Mouse (Mus musculus) granulocyte monocyte progenitor cell, adult 5-6 weeks (primary cell): Measurements from ENCODE around the gene Itgbl1. TPM values are rescaled to one million over a fixed set of nuclear protein-coding genes. Genes with fewer than 3 reads are reported as not detected.
A peak's percentile ranks its signal among the peaks of the same experiment; 100 is the strongest.
"Not testable (repeated sequence)": the region's sequence is repeated elsewhere in the genome, so short reads cannot be mapped to it uniquely, and the experiment has no call there.

Experiments
- ATAC-seq: replicated peaks from 2 replicates; pipeline ENCODE4 v1.8.0; 2016; ENCODE audit warnings: mild to moderate bottlenecking, moderate TSS enrichment, inconsistent platforms; ENCODE audit not compliant: poor library complexity, severe bottlenecking
- total RNA-seq, 2 experiments: library from RNA; stranded (forward) in 1 of 2; stranded (reverse) in 1 of 2; fragments of 200-712, 200-1000 nt in 1 of 2; fragments of >200 nt in 1 of 2; fragmentation: Nextera tagmentation in 1 of 2; gene quantifications; 2 replicates each; pipeline ENCODE4 v1.2.3; 2014 to 2017

Itgbl1 gene
- total RNA-seq (2014; fragmentation: Nextera tagmentation) (not detected in 2 replicates), total RNA-seq (2017) (not detected in 2 replicates)

DNA sequence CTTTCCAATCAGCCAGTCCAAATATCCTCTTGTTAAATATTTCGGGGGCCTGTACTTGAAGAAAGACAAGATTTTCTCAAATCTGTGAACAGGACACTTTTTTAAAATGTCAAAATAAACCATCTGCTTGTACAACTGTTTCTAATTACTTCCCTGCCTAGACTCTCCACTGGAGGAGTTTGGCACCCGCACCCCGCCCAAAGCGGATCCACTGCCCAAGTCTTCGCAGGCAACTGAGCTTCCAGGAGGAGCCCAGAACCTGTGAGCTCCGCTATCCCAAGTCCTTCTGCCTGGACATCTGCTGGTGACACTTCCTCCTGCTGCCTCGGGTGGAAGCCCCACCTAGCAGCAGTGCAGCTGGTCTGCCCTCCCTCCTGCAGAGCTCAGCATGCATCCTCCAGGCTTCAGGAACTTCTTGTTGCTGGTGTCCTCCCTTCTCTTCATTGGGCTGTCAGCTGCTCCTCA, at the start of gene Itgbl1:
Gene Itgbl1, plus strand, starts transcription at position 51 of the 465 bp plus-strand sequence.
- ATAC-seq: no peak

DNA sequence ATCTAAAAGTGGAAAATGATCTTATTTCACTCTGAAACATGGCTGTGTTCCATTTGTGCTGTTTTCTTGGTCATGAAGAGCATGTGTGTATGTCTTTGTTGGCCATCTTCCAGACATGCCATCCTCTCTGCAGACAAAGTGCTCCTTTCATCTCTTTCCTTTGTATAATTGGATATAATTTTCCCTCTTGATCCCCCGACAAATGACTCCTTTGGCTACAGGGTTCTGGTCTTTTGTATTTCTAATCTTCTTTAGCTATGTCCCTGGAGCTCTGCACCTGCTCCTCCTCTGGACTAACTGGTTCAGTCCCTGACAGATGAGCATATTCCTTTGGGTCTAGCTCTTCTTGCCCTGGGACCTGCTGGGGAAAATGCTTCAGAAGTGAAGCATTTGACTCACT, 36.8 kb upstream of the Itgbl1 start:
- ATAC-seq: no peak

DNA sequence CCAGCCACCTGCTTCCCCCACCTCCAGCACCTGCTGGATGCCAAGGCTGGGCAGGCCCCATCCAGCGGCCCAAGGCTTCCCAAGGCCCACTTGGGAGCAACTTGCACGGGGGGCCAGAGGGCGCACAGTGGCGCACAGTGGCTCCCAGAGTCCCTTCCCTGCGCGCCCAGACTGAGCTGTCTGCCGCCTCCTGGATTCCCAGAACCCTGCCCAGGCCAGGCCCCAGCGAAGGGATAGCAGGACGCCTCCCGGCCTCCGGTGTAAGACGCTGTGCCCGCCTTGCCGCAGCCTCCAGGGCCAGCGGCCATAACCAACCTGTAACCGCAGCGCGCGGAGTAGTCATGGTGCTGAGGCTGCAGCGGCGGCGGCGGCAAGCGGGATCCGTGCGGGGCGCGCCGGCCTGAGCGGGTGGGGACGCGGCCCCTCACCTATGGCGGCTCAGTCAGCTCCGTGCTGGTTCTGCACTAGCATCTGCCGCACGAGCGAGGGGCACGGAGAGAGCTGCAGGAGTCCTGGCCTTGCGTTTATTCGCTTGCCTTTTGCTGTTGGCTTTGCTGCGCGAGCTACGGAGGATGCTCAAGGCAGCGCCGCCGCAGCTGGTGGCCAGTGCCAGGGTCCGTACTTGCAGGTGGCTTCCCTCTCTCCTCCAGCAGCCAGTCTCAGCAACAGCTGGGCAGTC, 33.1 kb upstream of the Itgbl1 start, which contains the start of gene Nalcn:
Gene Nalcn, minus strand, starts transcription at position 644 of the 679 bp plus-strand sequence.
- peak; percentile 40 for ATAC-seq

DNA sequence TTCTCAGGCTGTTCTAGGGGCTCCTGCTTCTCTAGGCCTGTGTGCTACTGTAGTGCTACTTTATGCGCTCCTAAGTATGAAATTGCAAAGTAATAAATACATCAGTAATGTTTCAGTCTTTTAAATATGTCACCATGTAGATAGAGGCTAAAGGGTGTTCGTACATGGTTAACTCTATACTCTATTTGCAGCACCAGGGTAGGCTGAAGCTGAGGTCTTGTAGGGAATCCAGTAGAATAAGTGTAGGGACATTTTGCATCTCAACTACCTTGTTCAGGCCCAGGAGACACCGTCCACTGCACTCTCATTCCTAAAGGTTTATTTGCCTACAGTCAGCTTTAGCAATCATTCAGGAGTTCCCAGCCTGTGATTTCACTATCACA, 32.6 kb upstream of the Itgbl1 start:
- ATAC-seq: no peak

DNA sequence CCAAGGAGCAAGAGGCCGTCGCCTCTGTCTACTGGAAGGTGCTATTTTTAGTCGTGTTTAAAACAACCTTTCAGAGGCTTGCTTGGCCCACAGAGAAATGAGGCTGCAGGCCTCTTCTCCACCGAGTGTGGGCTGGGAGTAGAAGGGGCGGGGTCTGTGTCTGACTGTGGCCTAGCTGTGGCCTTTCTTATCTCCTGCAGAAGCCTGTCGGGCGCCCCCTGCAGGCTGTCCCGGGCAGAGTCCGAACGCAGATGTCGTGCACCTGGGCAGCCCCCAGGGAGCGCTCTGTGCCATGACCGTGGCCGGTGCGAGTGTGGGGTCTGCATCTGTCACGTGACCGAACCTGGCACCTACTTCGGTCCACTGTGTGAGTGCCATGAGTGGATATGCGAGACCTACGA, 1.3 kb downstream of the Itgbl1 start:
- ATAC-seq: no peak

DNA sequence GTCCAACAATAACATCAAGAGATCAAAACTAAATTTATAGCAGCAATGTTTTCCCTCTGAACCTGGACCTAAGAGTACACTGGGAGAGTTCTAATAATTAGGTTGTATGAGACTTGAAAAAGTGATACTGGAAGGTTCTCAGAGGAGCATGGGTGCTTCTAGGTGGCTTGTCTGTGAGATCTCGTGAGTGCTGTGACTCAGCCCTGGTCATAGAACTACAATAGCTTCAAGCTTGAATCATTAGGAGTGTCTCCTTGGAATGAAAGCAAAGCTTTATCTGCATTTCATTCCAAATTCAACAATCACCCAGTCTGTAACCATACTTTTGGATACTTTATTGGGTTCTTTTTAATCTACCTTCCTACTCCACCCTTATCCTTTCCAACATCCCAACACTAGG, 2.6 kb downstream of the Itgbl1 start:
- no peak for ATAC-seq

DNA sequence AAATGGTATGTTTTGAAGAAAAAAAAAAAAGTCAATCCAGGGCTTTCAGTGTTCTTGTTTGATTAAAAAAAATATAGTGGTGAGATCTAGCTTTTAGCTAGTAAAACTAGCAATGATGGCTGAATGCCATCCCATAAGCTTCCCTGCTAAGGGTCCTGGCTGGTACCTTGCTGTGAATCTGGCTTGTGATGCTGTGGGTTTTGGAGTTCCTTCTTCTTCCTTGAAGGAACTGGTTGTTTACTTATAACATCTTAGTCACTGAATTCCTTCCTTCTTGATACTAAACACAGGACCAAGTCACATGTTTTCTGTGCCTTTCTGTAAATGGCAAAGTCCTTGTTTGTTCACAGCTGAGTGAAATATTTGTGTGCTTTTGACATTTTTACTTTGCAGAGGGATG, 3.4 kb downstream of the Itgbl1 start:
- ATAC-seq: no peak

DNA sequence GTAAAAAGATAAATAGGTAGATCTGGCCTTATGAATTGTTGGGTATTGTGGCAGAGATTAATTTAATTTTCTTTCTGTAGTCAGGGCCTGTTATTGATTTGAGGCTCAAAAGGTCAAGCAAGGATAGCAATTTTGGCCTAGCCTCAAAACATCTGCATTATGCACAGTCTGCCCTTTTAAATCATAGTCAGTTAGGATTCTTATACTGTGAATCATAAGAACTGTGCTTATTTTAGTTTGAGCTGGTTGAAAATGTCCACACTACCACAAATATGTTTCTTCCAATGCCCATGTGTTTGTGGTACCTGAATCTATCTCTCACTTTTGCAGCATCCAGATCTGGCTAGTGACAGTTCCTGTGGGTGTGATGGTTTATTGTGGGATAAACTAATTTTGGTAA, 4.7 kb downstream of the Itgbl1 start:
- ATAC-seq: no peak

DNA sequence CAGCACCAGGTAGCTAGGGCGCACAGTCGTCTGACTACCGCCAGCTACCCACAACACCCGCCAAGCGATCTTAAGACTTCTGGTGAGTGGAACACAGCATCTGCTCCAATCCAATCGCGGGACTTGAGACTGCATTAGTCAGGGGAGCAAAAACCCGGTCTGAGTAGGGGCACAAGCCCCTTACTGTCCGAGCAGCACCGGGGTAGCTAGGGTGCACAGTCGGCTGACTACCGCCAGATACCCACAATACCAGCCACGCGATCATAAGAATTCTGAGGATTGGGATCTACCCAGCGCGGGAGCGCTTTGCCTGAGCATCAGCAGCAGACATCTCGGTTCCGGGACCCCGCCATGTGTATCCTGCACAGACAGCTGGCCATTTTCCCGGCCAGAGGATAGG, 11.3 kb downstream of the Itgbl1 start:
- not testable (repeated sequence) for ATAC-seq

DNA sequence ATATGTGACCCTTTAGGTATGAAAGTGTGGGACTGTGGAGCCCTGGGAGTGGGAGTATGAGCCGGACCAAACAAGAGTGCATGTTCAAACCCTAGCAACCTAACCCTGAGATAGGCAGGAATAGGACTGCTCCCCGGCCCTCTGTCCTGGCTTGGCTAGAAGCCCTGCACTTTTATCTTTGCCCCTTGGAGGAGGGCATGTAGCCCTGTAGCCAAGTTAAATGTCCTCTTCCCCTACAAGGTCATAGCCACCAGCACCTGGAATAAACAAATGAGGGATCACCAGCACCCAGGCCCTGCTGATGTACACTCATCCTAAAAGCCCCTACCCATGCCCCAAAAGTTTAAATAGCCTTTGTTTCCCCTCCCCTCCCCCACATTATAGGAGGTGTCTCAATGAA, 18.3 kb downstream of the Itgbl1 start:
- no peak for ATAC-seq

DNA sequence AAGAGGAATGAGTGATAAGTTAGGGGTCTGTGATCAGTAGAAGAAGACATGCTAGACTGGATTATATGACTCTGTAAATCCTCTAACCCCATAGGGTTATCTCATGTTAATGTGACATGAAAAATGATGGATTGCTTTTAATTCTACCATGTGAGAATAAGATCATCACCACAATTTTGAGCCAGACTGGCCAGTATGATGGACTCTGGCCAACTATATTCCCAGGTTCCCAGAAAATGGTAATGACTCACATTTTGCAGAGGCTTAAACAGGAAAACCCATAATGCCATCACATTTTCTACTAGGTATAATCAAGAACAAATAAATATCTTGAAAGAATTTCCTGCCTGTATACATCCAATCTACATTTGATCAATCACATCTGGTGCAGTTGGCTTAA, 55.0 kb downstream of the Itgbl1 start:
- ATAC-seq: no peak

DNA sequence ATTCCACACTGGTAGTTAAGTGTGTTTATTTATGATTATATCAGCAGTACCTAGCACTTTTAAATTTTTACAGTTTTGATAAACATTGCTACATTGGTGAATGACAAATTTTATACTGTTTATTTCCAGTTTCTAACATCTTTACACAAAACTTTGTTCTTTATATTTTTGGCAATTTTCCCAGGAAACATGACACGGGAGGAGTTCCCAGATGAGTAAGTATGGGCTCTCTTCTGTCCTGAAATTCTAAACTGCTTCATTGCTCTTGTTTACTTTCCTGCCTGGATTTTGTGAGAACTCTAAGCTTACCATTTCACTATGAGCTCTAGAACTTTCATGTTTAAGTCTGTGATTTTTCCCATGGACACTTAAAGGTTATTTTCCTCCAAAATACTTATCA, 82.3 kb downstream of the Itgbl1 start:
- ATAC-seq: no peak

DNA sequence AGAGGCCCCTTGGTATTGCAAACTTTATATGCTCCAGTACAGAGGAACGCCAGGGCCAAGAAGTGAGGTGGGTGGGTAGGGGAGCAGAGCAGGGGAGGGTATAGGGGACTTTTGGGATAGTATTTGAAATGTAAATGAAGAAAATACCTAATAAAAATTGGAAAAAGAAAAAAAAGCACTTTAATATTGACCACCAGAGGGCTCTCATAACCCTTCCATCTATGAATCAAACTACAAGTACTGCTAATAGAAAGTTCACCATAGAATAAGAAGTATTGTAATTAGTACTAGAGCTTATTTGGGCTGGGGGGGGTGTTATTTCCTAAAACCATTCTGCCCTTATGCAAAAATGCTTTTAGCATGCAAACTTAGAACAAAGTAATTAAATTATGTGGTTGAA, 91.2 kb downstream of the Itgbl1 start:
- ATAC-seq: no peak

DNA sequence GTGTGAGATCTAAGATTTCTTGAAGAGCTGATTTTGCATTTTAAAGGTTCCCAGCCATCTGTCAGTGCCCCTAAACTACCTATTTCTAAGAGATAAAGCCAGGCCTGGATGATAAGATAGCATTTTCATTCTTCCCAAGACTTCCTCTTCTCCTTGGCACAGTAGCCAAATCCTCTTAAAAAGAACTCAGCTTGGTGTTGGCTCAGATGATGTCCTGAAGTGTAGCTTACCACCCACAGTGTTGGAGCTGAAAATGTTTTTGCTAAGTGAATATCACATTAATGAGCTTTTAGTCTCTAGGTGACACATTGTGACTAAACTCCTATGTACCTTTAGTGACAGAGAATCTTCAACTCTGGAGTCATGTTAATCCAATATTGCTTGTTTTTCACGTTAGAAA, 99.8 kb downstream of the Itgbl1 start:
- ATAC-seq: no peak

DNA sequence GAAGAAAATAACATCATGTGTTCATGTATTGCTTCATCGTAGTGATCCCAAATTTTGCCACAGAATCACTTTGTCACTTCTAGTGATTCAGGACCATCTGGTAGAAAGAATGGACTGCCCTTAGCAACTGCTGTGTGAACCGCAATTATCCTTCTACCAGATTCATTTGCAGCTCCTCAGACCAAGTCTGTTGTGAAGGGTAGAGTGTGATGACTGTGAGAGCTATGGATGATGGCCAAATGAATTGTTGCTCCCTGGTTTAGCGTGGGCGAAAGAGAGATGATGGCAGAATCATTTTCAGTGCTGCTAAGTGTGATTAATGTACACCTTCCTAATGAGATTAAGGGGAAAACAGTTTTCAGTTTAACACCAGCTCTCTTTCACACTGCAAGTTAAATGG, 100.3 kb downstream of the Itgbl1 start:
- no peak for ATAC-seq

DNA sequence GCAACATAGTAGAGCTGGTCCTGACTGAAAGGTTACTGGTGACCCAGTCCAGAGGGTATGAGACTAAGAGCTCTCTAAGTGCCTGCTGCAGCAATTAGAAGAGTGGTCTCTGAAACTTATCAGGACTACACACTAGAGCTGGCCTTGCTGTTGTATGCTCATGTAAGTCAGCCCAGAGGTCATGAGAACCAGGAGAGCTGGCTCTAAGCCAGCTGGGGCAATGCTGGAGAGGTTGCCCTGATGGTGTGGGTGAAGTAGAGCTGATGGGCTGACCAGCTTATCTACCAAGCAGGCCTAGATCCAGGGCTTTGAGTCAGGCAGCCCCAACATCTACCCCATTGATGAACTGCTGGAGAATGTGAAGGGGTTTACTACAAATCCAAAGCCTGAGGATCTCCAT, 142.0 kb downstream of the Itgbl1 start:
- no peak for ATAC-seq

DNA sequence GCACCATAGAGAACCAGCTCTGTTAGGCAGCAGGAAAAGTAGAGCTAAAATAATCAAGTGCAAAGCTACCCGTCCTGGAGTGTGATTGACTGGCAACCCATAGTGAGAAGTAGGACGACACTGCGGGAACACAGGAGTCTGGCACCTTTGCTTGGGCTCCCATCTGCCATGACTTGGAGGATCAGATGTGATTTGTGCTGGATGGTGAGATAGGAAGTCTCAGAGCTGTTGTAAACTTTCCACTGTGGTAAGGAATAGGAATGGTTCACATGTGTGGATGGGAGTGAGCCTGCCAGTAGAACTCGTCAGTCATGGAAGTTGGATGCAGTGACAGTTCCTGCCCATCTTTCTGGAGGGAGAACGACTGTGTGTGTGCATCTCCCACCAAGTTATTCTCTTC, 177.9 kb downstream of the Itgbl1 start:
- ATAC-seq: no peak

DNA sequence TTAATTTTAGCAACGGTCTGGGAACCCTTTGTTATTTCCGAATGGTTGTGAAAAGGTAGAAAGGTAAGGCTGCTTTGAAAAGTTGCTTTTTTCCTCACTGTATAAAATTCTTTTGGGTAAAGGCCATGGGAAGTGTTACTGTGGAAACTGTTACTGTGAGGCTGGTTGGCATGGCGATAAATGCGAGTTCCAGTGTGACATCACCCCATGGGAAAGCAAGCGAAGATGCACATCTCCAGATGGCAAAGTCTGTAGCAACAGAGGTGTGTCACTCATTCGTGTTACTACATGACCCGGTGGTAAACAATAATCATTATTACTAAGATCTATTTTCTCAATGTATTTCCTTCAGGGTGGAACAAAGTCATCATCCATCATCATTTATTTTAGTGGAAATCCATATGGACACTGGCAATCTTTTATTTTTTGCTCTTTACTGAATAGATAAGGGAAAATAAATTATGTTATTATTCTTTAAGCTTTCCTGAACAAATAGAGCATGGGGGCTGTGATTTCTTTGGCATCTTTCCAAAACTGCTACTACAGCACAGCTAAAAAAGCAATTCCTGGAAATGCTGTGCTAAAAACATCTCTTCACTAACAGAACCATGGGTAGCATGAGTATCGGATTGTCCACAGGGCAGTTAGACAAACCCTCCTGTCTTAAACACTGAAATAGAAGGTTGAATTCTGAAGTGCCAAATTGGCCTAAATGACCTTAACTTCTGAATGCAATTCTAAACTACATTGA, 184.1 kb downstream of the Itgbl1 start:
- ATAC-seq: no peak

DNA sequence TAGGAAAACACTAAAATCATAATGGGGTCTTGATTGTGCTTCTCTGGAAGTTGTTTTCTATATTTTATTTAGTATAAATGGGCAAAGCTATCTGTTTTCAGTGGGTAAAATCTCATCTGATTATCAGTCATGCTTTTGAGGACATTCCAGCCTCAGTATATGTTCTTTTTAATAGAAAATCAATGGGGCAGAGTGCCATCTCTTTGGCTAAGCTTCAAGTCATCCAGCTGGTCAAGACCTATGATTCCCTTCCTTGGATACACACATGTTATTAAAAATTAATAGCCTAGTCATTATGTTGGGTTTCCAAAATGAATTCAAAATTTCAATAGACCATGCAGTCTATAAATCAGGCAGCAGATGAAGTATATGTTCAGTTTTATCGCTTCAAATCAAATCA, 204.8 kb downstream of the Itgbl1 start:
- ATAC-seq: no peak

DNA sequence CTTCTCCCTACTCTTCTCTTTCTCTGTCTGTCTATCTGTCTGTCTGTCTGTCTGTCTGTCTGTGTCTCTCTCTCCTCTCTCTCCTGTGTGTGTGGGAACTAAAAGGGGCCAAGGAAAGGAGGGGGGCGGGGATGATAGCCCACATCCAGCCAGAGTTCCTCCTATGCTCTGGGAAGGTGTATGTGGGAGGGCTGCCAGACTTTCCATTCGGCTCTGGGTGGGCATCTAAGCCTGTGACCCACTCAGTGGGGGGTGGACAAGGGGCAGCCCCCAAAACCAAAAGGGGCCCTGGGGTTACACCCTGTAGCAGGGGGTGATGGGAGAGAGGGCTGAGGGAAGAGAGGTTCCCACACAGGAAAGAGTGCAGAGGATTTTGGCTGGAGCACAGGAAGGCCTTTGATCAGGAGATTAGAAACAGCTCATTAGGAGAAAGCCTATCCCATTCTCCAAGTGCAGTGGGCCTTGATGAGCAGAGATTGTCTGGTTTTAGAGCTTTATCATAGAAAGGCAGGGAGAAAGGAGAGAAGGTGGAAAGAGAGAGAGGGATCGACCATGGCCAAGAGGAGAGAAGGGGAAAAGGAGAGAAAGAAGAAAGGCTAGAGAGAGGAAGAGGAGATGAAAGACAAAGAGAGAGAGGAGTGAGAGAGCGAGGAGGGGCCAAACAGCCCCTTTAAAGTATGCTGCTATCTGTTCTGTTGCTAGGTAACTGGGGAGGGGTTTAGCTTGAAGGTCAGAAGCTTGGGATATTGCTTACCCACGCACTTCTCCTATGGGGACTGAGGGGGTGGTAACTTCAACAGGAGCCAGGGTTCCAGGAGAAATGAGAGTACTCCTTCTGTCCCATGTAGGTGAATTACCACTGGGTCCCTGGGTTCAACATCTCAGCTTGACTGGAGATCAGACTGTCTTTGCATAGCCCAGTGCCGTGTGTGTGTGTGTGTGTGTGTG, 206.3 kb downstream of the Itgbl1 start:
- ATAC-seq: no peak

DNA sequence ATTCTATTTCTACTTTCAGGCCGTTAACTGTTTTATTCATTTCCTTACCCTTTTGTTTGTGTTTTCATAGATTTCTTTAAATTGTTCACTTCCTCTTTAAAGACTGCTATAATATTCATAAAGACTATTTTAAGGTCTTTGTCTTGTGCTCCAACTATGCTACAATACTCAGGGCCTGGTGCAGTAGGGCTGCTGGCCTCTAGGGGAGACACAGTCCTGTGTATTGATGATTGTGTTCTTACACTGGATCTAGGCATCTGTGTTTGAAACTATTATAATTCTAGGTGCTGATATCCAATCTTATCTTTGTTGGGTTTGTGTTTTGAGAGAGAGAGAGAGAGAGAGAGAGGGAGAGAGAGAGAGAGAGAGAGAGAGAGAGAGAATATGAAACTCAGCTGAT, 268.1 kb downstream of the Itgbl1 start:
- ATAC-seq: no peak
